Mouse (Mus musculus): ENCODE results near the gene Tnr.

DNA sequence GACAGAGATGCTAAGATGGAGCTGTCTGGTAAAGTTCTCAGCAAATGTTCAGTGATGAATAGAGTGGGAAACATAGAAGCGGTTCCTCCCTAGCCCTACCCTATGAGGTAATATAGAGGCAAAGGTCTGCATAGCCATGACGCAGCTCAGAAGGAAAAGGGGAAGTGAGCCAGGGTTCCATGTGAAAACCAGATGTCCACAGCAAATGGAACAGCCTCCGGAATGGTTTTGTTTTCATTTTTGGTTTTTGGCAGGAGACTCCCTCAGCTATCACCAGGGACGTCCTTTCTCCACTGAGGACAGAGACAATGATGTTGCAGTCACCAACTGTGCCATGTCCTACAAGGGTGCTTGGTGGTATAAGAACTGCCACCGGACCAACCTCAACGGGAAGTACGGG is 399.4 kb downstream of the Tnr start:
- no peak for TF ChIP-seq CTCF (IDR thresholded peaks at IDR 0.05; ENCODE audit: low read depth, low read length)
- TF ChIP-seq POLR2A (IDR thresholded peaks at IDR 0.05; ENCODE audit: extremely low read depth, insufficient read depth, low read length): no peak

Data from liver, adult 2 months (tissue).